Mouse (Mus musculus) erythroblast, embryonic 14.5 days (primary cell): Measurements from ENCODE around the gene Rundc3a. TPM values are rescaled to one million over a fixed set of nuclear protein-coding genes. Genes with fewer than 3 reads are reported as not detected.

Experiments used
- H3K27me3 ChIP-seq: 2 replicates; pipeline ENCODE4 v1.6.1; 2012; ENCODE audit warnings: inconsistent platforms; ENCODE audit not compliant: control insufficient read depth
- H3K36me3 ChIP-seq: 2 replicates; pipeline ENCODE4 v1.6.1; 2012; ENCODE audit warnings: mild to moderate bottlenecking, inconsistent platforms; ENCODE audit not compliant: control insufficient read depth
- H3K4me1 ChIP-seq: 2 replicates; pipeline ENCODE4 v1.6.1; 2012; ENCODE audit warnings: inconsistent platforms; ENCODE audit not compliant: control insufficient read depth
- H3K4me3 ChIP-seq: replicated peaks from 2 replicates; pipeline ENCODE3; 2012; ENCODE audit warnings: moderate library complexity, mild to moderate bottlenecking, inconsistent platforms
- H3K9me3 ChIP-seq: 2 replicates; pipeline ENCODE4 v1.6.1; 2012; ENCODE audit warnings: low read length, inconsistent platforms, mixed read lengths; ENCODE audit not compliant: control insufficient read depth
- GATA1 ChIP-seq: IDR thresholded peaks from 2 replicates; pipeline ENCODE4 v1.6.1; 2012; ENCODE audit warnings: low read length, inconsistent platforms, mixed read lengths
- TAL1 ChIP-seq: IDR thresholded peaks from 3 replicates; pipeline ENCODE4 v1.6.1; 2012; ENCODE audit warnings: low read length, inconsistent platforms, mixed read lengths
- polyA plus RNA-seq: library from polyadenylated mRNA; stranded (reverse); fragments of >175 nt; gene quantifications from 2 replicates; pipeline ENCODE4 v1.2.3, GENCODE M21; 2012

The Rundc3a gene
- polyA plus RNA-seq, 1 experiment: 1.8 TPM

- Histone ChIP-seq H3K4me3 (no peak overlapping the region), H3K4me1 (peaks cover 52% of the 10 kb centered on the region), H3K9me3 (no peaks in the 10 kb centered on the region), H3K27me3 (peaks cover 35% of the 10 kb centered on the region), H3K36me3 (peaks cover 8% of the 10 kb centered on the region)
- TF ChIP-seq GATA1: no peak
- TF ChIP-seq TAL1: no peak
These were observed 17.9 kb downstream of the Rundc3a start for GRCm38 (mm10) chr11:102411061-102411460.

- TF ChIP-seq GATA1 (no peak), TAL1 (no peak)
- Histone ChIP-seq H3K4me1 (peaks cover 46% of the 10 kb centered on the region), H3K27me3 (peaks cover 36% of the 10 kb centered on the region), H3K4me3 (peak overlapping the region; percentile 39), H3K36me3 (peaks cover 2% of the 10 kb centered on the region; the same call in 1 of the 2 replicates), H3K9me3 (no peaks in the 10 kb centered on the region)
These were observed 18.5 kb downstream of the Rundc3a start for GRCm38 (mm10) chr11:102411704-102412103.

- peaks cover 39% of the 10 kb centered on the region for H3K4me1 ChIP-seq
- H3K4me3 ChIP-seq: no peak overlapping the region
- no peak for TF ChIP-seq GATA1
- TF ChIP-seq TAL1: no peak
- peaks cover 46% of the 10 kb centered on the region for H3K27me3 ChIP-seq
- H3K36me3 ChIP-seq: peaks cover 2% of the 10 kb centered on the region; the same call in 1 of the 2 replicates
- H3K9me3 ChIP-seq: no peaks in the 10 kb centered on the region
These were observed 19.9 kb downstream of the Rundc3a start for GRCm38 (mm10) chr11:102413059-102413458.

GRCm38 (mm10) chr11:102415034-102415802 lies 22.0 kb downstream of the Rundc3a start:
- peaks cover 3% of the 10 kb centered on the region for H3K9me3 ChIP-seq
- H3K4me3 ChIP-seq: no peak overlapping the region
- peaks cover 62% of the 10 kb centered on the region for H3K27me3 ChIP-seq
- H3K4me1 ChIP-seq: peaks cover 18% of the 10 kb centered on the region
- peaks cover 2% of the 10 kb centered on the region; the same call in 1 of the 2 replicates for H3K36me3 ChIP-seq
- no peak for TF ChIP-seq TAL1
- no peak for TF ChIP-seq GATA1

GRCm38 (mm10) chr11:102417160-102417559 lies 24.0 kb downstream of the Rundc3a start:
- Histone ChIP-seq H3K9me3 (peaks cover 6% of the 10 kb centered on the region), H3K4me3 (no peak overlapping the region), H3K36me3 (no peaks in the 10 kb centered on the region), H3K4me1 (peaks cover under 1% of the 10 kb centered on the region), H3K27me3 (peaks cover 77% of the 10 kb centered on the region)
- TF ChIP-seq GATA1: no peak
- TF ChIP-seq TAL1: no peak

GRCm38 (mm10) chr11:102418887-102419286 lies 25.7 kb downstream of the Rundc3a start:
- TF ChIP-seq GATA1 (no peak), TAL1 (no peak)

GRCm38 (mm10) chr11:102421559-102421958 lies 28.4 kb downstream of the Rundc3a start:
- peaks cover 57% of the 10 kb centered on the region for H3K27me3 ChIP-seq
- H3K36me3 ChIP-seq: no peaks in the 10 kb centered on the region
- no peak for TF ChIP-seq GATA1
- no peak for TF ChIP-seq TAL1
- H3K4me3 ChIP-seq: no peak overlapping the region
- H3K4me1 ChIP-seq: no peaks in the 10 kb centered on the region
- H3K9me3 ChIP-seq: peaks cover 6% of the 10 kb centered on the region

More at GRCm38 (mm10) chr11:102418887-102419286, 25.7 kb downstream of the Rundc3a start:
- H3K4me3 ChIP-seq: no peak overlapping the region
- no peaks in the 10 kb centered on the region for H3K36me3 ChIP-seq
- peaks cover 65% of the 10 kb centered on the region for H3K27me3 ChIP-seq
- H3K4me1 ChIP-seq: no peaks in the 10 kb centered on the region
- peaks cover 6% of the 10 kb centered on the region for H3K9me3 ChIP-seq

- Histone ChIP-seq H3K9me3 (peaks cover 4% of the 10 kb centered on the region), H3K4me1 (peaks cover 8% of the 10 kb centered on the region), H3K36me3 (no peaks in the 10 kb centered on the region), H3K27me3 (peaks cover 58% of the 10 kb centered on the region), H3K4me3 (no peak overlapping the region)
- TF ChIP-seq TAL1: no peak
- TF ChIP-seq GATA1: no peak
These were observed 31.5 kb downstream of the Rundc3a start for GRCm38 (mm10) chr11:102424666-102425065.

- no peaks in the 10 kb centered on the region for H3K36me3 ChIP-seq
- H3K27me3 ChIP-seq: peaks cover 51% of the 10 kb centered on the region
- TF ChIP-seq TAL1 (no peak), GATA1 (no peak)
- H3K9me3 ChIP-seq: 0 out of 2 replicates have a peak, but pooled peaks cover 3% of the 10 kb centered on the region
- no peak overlapping the region for H3K4me3 ChIP-seq
- peaks cover 19% of the 10 kb centered on the region for H3K4me1 ChIP-seq
These were observed 32.5 kb downstream of the Rundc3a start for GRCm38 (mm10) chr11:102425555-102426316.
